Mouse (Mus musculus): ENCODE measurements around the gene Bend3.
A peak's percentile ranks its signal among the peaks of the same experiment; 100 is the strongest.

Bend3 gene

DNA sequence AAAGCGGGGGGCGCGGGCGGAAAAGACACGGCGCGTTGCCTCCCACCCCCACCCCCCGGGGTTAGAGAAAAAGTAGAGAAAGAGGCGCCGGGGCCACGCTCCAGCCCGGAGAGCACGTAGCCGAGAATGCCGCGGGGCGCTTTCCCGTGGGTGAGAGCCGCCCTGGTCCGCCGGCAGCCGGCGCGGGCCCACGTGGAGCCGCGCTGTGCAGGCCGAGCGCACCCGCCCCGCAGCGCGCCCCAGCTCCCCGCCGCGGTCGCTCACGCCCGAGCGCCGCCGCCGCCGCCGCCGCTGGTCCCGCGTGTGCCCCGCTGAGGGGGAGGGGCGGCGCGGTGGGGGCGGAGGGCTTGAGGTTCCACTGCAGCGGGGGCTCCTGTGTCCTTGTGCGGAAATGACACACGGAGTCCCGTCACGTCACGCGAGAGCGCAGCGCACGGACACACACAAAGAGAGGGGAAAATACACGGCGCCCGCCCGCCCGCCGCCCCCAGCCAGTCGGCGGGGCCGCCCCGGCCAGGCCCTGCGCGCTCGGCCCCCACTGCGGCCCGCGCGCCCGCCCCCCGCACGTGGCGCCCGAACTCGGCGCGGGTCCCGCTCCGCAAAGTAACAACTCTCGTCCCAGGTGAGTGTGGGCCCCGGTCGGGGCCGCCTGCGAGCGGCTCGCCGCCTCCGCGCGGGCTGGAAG lies at the start of gene Bend3:
Bend3 (plus strand) TSS at position 81 of the 685 bp plus-strand sequence.
- DNase-seq (ENCODE audit: low spot score in 2 of 2): peak; percentile 55 to 60

GRCm38 (mm10) chr10:43430606-43431005 lies 48.0 kb upstream of the Bend3 start:
- no peak for DNase-seq (ENCODE audit: low spot score in 2 of 2)

DNA sequence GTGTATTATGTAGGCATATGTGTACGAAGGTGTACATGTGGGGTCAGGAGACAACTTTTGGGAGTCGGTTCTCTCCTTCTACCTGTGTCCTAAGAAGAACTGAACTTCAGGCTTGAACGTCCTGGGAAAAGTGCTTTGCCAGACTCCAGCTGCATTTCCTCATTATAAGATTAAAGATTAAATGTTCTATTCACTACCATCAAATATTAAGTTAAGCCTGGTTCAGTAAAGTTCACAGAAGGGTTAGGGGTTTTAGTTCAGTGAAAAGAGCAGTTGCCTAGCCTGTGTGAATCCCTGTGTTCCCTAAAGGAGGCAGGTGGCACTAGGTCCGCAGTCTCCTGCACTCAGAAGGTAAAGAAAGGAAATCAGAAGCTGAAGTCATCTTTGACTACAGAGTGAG lies 44.3 kb upstream of the Bend3 start:
- DNase-seq (ENCODE audit: low spot score in 2 of 2): no peak

DNA sequence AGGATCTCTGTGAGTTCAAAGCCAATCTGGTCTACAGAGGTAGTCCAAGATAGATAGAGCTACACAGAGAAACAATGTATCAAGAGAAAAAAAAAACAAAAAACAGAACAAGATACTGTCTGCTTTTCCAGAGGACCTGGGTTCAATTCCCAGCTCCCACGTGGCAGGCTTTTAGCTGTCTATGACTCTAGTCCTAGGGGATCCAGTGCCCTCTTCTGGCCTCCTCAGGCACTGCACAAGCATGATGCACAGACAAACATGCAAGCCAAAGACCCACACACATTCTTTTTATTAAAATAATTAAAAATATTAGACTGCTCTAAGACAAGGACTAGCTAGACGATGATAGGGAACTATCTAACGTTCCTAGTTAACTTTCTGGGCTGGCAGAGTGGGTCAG lies 42.9 kb upstream of the Bend3 start:
- no peak for DNase-seq (ENCODE audit: low spot score in 2 of 2)

- no peak for DNase-seq (ENCODE audit: low spot score in 2 of 2)
Measured at GRCm38 (mm10) chr10:43439492-43439941, 39.1 kb upstream of the Bend3 start.

DNA sequence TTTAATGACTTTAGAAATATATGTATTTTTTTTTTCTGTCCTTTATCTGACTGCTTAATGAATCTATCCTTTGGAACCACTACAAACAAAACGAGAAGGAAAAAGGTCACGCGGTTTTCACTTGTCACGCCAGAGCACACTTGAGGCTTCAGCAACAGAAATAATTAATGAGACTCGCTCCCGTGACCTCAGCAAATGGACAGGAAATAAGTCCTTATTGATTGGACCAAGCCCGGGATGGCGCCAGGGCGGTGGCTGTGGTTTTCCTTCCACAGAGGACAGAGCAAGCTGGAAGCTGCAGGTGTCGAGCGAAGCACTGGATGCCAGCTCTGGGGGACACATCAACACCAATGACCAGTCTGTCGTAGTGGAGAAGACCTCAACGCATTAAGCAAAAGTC lies 38.6 kb upstream of the Bend3 start:
- no peak for DNase-seq (ENCODE audit: low spot score in 2 of 2)

DNA sequence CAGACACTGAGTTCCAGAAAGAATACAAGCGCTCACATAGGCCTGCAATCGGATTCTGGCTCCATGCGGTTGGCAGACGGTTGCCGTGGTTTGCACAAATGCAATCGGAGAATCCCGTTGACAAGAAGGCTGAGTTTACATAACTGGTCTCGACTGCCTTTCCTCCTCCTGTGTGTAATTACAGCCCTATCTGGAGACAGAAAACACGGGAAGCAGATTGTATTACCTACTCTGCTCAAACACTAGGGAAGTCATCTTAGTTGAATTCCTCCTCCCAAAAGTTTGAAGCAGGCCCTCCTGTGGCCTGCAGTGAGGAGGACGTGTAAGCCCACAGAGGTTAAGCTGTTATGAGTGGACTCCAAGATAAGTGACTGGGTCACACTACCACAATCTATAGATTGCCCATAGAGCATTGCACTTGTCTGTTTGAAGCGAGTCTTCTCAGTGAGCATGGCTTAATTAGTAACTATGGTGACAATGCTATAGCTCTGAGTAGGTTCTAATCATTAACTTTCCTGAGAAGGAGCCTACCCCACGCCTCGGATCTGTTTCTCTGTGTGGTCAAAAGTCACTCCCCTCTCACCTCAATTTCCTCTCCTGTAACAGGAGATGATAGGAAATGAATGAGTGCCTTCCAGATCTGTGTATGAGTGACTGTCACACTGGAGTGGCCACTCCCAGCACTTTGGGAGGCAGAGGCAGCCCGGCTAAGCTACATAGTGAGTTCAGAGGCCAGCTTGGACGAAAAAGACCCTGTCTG lies 37.5 kb upstream of the Bend3 start:
- no peak for DNase-seq (ENCODE audit: low spot score in 2 of 2)

GRCm38 (mm10) chr10:43448656-43449055 lies 30.0 kb upstream of the Bend3 start:
- no peak for DNase-seq (ENCODE audit: low spot score in 2 of 2)

DNA sequence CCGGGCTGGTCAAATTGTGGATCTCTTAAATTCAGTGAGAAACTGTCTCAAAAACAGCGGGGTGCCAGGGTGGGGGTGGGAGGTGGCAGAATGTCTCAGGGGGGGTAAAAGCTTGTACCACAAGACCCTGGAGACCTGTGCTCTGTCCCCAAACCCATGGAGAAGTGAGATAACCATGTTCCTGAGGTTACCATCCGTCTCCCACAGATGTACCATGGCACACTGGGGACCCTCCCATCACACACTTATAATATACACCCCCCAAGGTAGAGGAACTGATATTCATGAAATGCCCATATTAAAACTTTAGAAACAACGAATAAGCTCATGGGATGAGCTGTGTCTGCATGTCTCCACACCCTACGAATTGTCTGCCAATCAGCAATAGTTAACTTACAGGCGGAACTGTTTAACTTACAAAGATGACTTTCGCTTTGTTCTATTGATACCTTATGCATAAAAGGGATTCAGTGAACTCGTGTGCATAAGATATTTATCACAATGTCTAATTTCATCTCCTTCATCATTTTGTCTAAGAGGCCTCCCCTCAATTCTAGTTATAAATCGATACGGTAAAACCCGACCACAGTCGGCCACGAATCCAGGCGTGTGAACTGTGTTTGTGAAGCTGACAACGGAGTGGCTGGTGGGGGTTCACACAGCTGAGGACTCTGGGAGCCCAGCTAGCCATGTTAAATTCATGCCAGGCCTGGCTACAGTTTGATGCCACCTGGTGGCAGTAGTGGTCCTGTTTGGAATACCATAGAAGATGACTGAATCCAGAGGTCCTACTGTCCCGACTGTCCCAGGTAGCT lies 26.6 kb upstream of the Bend3 start:
- peak; percentile 40 to 51 for DNase-seq (ENCODE audit: low spot score in 2 of 2)

DNA sequence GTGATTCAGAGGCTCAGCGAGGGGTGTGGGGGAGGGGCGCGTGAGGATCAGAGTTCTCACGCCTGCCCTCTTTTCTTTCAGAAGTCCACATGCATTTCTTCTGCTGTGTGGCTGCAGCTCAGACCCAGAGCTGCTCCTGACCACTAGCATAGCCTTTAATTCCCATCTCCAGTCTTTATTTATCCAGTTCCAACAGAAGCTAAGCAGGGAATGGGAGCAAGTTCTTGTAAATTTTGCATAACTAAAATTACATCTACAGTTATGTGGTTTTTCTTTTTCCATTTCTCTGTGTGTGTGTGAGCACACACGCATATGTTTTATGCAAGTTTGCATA lies 26.0 kb upstream of the Bend3 start:
- no peak for DNase-seq (ENCODE audit: low spot score in 2 of 2)

DNA sequence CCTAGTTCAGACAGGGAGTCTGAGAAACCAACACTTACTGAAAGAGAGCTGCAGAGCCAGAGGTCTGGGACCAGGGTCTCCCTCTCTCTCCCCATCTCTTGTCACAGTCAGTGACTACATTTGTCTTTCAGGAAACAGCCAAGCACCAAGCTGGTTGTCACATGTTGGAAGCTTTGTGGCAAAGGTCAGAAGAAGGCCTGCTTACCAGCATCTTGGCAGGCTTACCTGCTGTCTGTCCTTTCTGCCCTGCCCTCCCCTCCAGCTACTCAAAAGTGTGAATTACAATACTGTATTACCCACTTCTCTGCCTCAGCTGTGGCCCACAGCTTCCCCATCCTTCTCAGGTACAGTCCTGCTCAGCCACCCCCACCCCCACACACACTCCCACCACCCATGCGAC lies 24.4 kb upstream of the Bend3 start:
- no peak for DNase-seq (ENCODE audit: low spot score in 2 of 2)

- DNase-seq (ENCODE audit: low spot score in 2 of 2): no peak
Measured at GRCm38 (mm10) chr10:43454671-43455070, 24.0 kb upstream of the Bend3 start.

- DNase-seq (ENCODE audit: low spot score in 2 of 2): no peak
Measured at GRCm38 (mm10) chr10:43462821-43463220, 15.8 kb upstream of the Bend3 start.

DNA sequence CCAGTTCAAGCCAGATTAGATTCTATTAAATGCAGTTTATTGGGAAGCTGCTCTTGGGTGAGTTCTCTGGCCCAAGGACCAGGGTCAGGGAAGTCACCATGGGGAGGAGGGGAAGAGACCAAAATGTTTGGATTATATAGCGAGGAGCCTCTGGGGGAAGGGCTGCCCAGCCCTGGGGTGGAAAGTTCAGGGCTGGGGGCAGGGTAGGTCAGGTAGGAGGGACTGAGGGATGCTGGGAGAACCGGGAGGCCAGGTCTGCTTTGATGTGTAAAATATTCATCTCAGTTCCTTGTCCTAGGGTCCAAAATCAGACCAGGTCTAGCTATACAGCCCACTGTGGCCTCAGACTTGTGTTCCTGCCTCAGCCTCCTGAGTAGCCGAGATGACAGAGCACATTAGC lies 15.4 kb upstream of the Bend3 start:
- no peak for DNase-seq (ENCODE audit: low spot score in 2 of 2)

DNA sequence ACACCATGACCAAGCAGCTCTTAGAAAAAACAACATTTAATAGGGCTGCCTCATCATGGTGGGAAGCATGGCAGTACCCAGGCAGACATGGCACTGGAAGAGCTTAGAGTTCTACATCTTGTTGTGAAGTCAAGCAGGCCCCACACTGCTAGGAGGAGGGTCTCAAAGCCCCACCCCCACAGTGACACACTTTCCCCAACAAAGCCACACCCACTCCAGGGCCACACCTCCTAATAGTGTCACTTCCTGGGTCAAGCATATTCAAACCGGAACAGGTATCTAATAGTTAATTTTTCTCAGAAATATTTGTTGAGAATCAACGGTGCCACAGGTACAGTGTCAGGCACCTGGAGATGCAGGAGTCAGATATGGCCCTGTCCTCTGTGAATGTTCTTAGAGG lies 12.4 kb upstream of the Bend3 start:
- no peak for DNase-seq (ENCODE audit: low spot score in 2 of 2)

DNA sequence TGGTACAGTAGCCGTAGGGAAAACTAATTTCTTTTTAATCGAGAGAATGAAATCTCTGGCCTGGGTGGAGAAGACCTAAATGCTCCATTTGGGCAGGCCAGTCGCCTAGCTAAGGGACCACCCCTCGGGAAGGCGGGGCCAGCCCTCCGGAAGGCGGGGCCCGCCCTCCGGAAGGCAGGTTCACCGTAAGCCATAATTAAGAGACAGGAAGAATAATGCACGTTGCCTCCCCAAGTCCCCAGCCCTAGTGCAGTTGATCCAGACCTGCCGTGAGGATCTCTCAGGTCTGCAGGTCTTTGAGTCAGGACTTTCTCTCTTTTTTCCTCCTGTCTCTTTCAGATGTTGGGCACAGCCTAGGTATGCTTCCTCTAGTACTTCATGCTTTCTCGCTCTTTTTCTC lies 11.0 kb upstream of the Bend3 start:
- DNase-seq (ENCODE audit: low spot score in 2 of 2): no peak

DNA sequence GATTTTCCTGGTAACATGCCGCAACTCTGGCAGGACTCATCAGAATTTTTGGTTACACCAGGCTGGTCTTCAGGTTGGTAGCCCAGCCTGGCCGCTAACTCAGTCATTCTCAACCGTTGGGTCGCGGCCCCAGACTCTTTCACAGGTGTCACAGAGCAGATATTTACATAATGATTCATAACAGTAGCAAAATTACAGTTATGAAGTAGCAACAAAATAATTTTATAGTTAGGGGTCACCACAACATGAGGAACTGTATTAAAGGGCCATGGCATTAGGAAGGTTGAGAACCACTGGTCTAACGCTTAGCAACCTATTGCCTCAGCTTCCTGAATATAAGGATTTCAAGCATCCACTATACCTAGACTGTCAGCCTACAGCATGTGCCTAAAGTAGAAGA lies 10.3 kb upstream of the Bend3 start:
- no peak for DNase-seq (ENCODE audit: low spot score in 2 of 2)

DNA sequence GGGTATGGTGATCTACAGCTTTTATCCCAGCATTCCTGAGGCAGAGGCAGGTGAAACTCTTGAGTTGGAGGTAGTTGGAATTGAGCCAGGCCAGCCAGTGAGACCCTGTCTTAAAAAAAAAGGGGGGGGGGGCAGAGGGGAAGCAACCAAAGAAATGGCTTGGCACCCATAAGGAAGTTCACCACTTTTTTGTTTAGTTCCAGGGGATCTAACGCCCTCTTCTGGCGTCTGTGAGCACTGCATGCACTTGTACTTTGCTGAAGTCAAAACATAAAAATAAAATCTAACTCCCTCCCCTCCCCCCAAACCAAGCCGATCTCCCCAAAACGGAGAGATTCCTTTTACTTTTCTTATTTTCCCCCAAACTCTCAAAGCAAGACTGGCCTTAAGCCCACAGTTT lies 3.3 kb upstream of the Bend3 start:
- peak in 1 of 2 experiments; percentile 24 for DNase-seq (ENCODE audit: low spot score in 2 of 2)

DNA sequence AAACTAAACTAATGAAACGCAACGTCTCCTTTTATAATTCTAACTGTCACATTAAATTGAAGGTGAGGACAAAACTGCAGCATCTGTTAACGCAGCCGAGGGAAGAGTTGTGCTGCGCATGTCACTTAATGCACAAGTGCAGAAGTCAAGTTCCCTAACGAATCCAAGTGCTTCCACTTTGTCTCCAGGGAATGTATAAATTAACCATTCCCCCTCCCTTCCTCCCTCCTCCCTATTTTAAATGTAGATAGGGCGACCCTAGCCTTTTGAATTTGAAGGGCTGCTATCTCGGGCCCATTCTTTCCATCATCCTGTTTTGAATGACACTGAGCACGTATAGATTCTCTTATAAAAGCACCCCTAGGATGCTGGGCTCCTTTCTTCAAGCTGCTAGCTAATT lies 1.2 kb upstream of the Bend3 start:
- DNase-seq (ENCODE audit: low spot score in 2 of 2): no peak

GRCm38 (mm10) chr10:43477865-43478681 lies 558 bp upstream of the Bend3 start:
- DNase-seq (ENCODE audit: low spot score in 2 of 2): peak in 1 of 2 experiments; percentile 13

- DNase-seq (ENCODE audit: low spot score in 2 of 2): peak; percentile 72 to 87
Measured at GRCm38 (mm10) chr10:43479436-43480157, 966 bp downstream of the Bend3 start.
